Mouse (Mus musculus) midbrain, embryonic 13.5 days (tissue): ENCODE measurements around the gene Hacd2. TPM values are rescaled to one million over a fixed set of nuclear protein-coding genes. Genes with fewer than 3 reads are reported as not detected.

Experiments
- ATAC-seq: fragments of 200-750 bp; cut with Nextera tagmentation; 2 replicates; pipeline ENCODE4 v1.8.0; 2017; ENCODE audit warnings: mild to moderate bottlenecking, moderate TSS enrichment, moderate library complexity
- H3K27ac ChIP-seq: fragments of 300-500 bp; sonication (generic); 2 replicates; pipeline ENCODE4 v1.5.1; 2015; ENCODE audit warnings: inconsistent platforms, mild to moderate bottlenecking, moderate library complexity
- H3K27me3 ChIP-seq: fragments of 300-500 bp; sonication (generic); 2 replicates; pipeline ENCODE4 v1.6.1; 2015; ENCODE audit warnings: mild to moderate bottlenecking, inconsistent platforms
- H3K36me3 ChIP-seq: fragments of 300-500 bp; sonication (generic); 2 replicates; pipeline ENCODE4 v1.6.1; 2015; ENCODE audit warnings: mild to moderate bottlenecking, inconsistent platforms
- H3K4me1 ChIP-seq: fragments of 300-500 bp; sonication (generic); replicated peaks from 2 replicates; pipeline ENCODE4 v1.6.1; 2015; ENCODE audit warnings: inconsistent platforms
- H3K4me2 ChIP-seq: fragments of 300-500 bp; sonication (generic); replicated peaks from 2 replicates; pipeline ENCODE4 v1.6.1; 2015; ENCODE audit warnings: moderate library complexity, mild to moderate bottlenecking, inconsistent platforms
- H3K4me3 ChIP-seq: fragments of 300-500 bp; sonication (generic); replicated peaks from 2 replicates; pipeline ENCODE4 v1.5.1; 2015; ENCODE audit warnings: mild to moderate bottlenecking, inconsistent platforms
- H3K9ac ChIP-seq: fragments of 300-500 bp; sonication (generic); replicated peaks from 2 replicates; pipeline ENCODE4 v1.6.1; 2015; ENCODE audit warnings: mild to moderate bottlenecking, inconsistent platforms
- H3K9me3 ChIP-seq: fragments of 300-500 bp; sonication (generic); 2 replicates; pipeline ENCODE4 v1.6.1; 2016; ENCODE audit warnings: mild to moderate bottlenecking, inconsistent platforms
- WGBS: fragments of 180-500 bp; shearing (Covaris S2); methylation state at CpG from one replicate; pipeline ENCODE4 v1.1.7; 2015; 5-methylcytosine and 5-hydroxymethylcytosine counted together
- polyA plus RNA-seq: library from polyadenylated mRNA; unstranded; fragments of >200 nt; fragmentation: Nextera tagmentation; extraction: Ambion mirVana; gene quantifications from 2 replicates; pipeline ENCODE4 v1.2.1, GENCODE M21; 2015

The Hacd2 gene
- polyA plus RNA-seq, 1 experiment from 2014 or later = 40.5 TPM

DNA sequence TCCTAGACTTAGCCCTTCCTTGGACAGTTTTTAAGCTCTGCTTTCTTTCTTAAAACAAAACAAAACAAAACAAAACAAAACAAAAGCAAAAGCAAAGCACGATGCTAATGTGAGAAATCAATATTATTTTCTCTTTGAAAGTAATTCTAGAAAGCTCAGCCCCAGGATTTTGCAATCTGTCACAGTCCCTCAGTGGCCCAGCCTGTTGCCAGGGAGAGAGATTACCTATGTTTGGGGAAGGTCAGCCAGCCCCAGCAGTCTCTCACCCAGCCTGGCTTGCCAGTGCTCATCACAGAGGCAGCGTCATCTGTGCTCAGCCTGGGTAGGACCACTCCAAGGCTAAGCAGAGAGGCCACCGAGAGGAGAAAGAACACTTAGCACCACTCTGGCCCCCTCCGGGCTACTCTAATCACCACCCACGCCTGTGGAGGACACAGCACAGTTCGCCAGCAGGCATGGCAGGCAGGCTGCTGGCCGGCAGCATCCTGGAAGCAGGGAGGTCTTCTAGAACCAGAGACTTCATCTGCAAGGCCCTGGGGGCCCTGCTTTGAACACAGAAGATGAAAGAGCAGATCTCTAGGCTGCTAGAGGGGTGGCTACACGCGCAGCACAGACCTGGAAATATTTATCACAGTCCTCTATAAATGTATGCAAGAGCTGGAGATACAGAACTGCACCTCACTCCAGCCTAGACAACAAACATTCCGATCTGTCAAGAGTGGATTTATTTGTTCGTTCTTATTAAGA is 117.8 kb downstream of the Hacd2 start:
- H3K36me3 ChIP-seq = no peaks in the 10 kb centered on the region
- H3K27ac ChIP-seq = peak overlapping the region; percentile 83
- peak; percentile 90 for ATAC-seq
- no peaks in the 10 kb centered on the region for H3K27me3 ChIP-seq
- H3K4me3 ChIP-seq = peak overlapping the region; percentile 12; the same call in 1 of the 2 replicates
- peak overlapping the region; percentile 39 for H3K9ac ChIP-seq
- peaks cover 20% of the 10 kb centered on the region for H3K4me1 ChIP-seq
- H3K4me2 ChIP-seq = peak overlapping the region; percentile 39
- 10% methylated on average over 11 of the region's 11 CpGs for WGBS
- no peaks in the 10 kb centered on the region for H3K9me3 ChIP-seq

DNA sequence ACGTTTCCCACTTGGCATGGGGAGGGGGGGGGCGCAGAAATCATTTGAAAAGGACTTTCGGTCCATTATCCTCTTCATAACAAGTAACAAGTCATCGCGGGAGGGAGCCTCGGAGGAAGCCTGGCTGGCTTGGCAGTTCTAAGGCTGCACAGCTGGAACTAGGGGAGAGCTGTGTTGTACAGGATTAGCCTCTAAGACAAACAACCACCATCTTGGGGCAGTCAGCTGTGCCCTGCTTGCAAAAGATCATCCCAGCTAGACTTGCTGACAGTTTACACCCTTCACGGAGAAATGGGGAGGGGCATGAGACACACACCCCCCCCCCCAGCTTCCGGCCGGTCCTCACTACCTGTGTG is 118.4 kb downstream of the Hacd2 start:
- no peaks in the 10 kb centered on the region for H3K36me3 ChIP-seq
- H3K4me1 ChIP-seq = peaks cover 20% of the 10 kb centered on the region
- H3K4me3 ChIP-seq = peak overlapping the region; percentile 12; the same call in 1 of the 2 replicates
- no peaks in the 10 kb centered on the region for H3K27me3 ChIP-seq
- WGBS = 18% methylated on average over 9 of the region's 9 CpGs
- H3K9ac ChIP-seq = no peak overlapping the region
- peak; percentile 72 for ATAC-seq
- peak overlapping the region; percentile 39 for H3K4me2 ChIP-seq
- H3K27ac ChIP-seq = peak overlapping the region; percentile 83
- no peaks in the 10 kb centered on the region for H3K9me3 ChIP-seq

DNA sequence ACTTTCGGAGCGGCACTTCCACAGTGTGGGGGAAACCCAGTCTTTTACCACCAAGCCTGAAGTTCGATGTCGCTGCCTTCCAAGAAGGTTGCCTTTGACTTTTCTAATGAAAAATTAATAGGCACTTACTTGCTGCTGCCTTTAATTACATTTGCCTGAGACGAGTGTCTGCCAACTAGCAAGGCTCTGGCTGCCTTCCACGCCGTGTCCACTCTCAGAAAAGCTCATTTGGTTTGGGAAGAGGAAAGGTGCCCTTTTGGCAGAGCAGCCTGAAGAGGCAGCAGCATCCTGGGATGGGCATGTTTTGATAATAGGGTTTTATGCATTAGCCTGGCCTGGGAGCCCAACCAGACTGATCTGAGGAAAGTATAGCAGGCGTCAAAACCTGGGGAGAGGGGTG is 119.6 kb downstream of the Hacd2 start:
- Histone ChIP-seq H3K4me1 (peaks cover 20% of the 10 kb centered on the region), H3K27me3 (no peaks in the 10 kb centered on the region), H3K4me3 (no peak overlapping the region), H3K4me2 (no peak overlapping the region), H3K36me3 (no peaks in the 10 kb centered on the region), H3K27ac (no peak overlapping the region), H3K9me3 (no peaks in the 10 kb centered on the region), H3K9ac (no peak overlapping the region)
- ATAC-seq = no peak
- 79% methylated on average over 8 of the region's 8 CpGs for WGBS

DNA sequence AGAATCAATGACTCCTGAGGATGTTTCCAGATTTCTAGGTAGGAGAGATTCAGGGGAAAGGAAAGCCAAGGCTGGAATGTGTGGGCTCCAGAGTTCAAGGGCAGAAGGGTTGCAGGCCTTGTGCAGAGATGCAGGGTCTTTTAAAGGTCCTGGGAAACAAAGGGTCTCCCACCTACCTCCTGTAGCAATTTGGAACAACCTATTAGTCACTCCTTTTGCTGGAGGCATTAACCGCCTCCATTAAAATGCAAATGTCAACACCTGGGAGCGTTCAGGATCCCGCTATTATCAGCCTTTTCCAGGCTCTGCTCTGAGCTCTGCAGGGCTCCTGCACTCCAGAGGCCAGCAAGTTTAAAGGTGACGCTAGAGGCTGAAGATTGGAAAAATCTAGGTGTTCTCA is 123.9 kb downstream of the Hacd2 start:
- H3K27ac ChIP-seq = no peak overlapping the region
- WGBS = 16% methylated on average over 4 of the region's 4 CpGs

DNA sequence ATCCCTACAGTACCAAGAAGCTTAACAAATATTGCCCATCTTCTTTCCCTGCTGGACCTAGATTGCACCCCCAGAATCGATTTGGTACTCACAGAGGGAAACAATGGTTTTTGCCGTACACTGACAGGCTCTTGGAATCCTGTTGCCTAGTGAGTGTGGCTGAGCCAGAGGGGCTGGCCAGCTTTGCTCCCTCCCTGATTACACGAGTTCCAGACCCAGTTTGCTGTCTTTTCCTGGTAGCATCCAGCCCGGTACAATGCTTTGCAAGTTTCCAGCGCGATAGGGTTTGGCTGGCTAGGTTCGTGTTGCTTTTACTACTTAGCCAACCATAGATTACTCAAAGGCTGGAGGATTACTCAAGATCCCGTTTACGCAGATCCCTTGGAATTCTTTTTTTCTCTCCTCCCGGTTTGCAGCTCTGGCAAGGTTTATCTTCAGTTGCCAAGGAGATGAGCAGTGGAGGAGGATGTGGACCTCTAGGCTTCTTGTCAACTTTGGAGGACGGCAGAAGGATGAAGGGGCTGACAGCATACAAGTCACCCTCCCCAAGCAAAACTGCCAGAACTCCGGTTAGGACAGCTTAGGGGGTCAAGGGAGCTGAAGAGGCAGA is 131.0 kb downstream of the Hacd2 start:
- H3K9ac ChIP-seq = 0 out of 2 replicates have a peak overlapping the region, but pooled peaks have one; percentile 23
- no peak overlapping the region for H3K27ac ChIP-seq
- H3K27me3 ChIP-seq = peaks cover 66% of the 10 kb centered on the region
- WGBS = 3% methylated on average over 12 of the region's 12 CpGs
- H3K4me1 ChIP-seq = peaks cover 42% of the 10 kb centered on the region
- no peaks in the 10 kb centered on the region for H3K9me3 ChIP-seq
- H3K36me3 ChIP-seq = 0 out of 2 replicates have a peak, but pooled peaks cover 3% of the 10 kb centered on the region
- peak overlapping the region; percentile 85 for H3K4me2 ChIP-seq
- peak overlapping the region; percentile 79 for H3K4me3 ChIP-seq
- ATAC-seq = no peak

More for the DNA sequence above, 123.9 kb downstream of the Hacd2 start:
- Histone ChIP-seq H3K9ac (no peak overlapping the region), H3K36me3 (no peaks in the 10 kb centered on the region), H3K4me3 (no peak overlapping the region), H3K9me3 (no peaks in the 10 kb centered on the region), H3K4me2 (no peak overlapping the region), H3K27me3 (peaks cover 11% of the 10 kb centered on the region), H3K4me1 (no peaks in the 10 kb centered on the region)
- ATAC-seq = no peak

DNA sequence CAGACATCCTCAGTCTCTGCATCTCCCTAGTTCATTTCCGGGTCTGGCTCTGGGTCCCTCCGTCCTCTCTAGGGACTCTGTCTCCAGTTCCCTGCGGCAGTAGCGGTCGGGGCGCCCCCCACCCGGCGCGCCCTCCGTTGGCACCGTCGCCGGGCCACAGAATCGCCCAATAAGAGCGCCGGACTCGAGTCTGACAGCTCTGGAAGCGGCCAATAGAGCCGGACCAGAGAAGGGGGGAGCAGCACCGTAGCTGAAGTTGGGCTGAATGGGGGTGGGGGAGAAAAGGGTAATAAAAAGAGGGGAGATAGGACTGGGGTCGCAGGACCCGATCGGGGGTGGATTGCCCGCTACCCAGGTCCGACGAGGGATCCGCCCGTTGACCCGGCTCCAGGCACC is 132.0 kb downstream of the Hacd2 start:
- Histone ChIP-seq H3K4me3 (peak overlapping the region; percentile 79), H3K27me3 (peaks cover 65% of the 10 kb centered on the region), H3K27ac (peak overlapping the region; percentile 91), H3K9ac (peak overlapping the region; percentile 90), H3K4me1 (peaks cover 51% of the 10 kb centered on the region), H3K9me3 (no peaks in the 10 kb centered on the region), H3K4me2 (peak overlapping the region; percentile 85), H3K36me3 (0 out of 2 replicates have a peak, but pooled peaks cover 3% of the 10 kb centered on the region)
- WGBS = under 1% methylated on average over 29 of the region's 29 CpGs
- ATAC-seq = peak; percentile 88

DNA sequence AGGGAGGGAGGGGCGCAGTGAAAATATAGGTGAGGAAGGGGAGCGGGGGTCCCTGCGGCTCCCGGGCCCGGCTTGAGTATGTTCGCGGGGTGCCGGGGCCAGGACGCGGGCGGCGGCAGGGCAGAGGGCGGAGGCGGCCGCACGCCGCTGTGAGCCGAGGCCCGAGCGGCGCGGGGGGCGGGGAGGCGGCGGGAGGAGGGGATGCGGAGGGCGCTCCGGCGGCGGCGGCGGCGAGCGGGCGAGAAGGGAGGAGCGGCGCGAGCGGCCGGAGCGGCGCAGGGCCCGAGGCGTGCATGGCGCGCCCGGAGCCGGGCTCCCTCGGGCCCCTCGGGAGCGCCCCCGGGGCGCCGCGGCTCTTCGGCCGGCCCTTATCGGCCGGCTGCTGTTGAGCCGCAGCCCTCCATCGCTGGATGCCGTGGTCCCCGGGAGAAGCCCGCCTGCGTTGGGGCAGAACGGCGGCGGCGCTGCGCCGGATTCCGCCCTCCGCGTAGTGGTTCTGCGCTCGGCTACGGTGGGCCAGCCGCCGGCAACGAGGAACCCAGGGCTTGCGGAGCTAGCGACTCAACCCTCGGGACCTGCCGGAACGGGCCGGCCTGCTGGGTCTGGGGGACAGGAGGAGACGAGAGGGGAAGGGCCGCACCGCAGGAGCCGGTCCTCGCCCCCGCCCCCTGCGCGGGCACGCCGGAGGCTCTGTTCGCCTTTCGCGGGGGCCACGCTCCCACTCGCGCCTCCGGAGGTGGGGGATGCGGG is 132.6 kb downstream of the Hacd2 start, which contains the start of gene Adcy5:
Gene Adcy5 (plus strand): TSS at position 237 of the 750 bp plus-strand sequence.
- H3K27ac ChIP-seq = peak within 1 kb of the TSS; percentile 91
- under 1% methylated on average over 54 of the region's 104 CpGs for WGBS

DNA sequence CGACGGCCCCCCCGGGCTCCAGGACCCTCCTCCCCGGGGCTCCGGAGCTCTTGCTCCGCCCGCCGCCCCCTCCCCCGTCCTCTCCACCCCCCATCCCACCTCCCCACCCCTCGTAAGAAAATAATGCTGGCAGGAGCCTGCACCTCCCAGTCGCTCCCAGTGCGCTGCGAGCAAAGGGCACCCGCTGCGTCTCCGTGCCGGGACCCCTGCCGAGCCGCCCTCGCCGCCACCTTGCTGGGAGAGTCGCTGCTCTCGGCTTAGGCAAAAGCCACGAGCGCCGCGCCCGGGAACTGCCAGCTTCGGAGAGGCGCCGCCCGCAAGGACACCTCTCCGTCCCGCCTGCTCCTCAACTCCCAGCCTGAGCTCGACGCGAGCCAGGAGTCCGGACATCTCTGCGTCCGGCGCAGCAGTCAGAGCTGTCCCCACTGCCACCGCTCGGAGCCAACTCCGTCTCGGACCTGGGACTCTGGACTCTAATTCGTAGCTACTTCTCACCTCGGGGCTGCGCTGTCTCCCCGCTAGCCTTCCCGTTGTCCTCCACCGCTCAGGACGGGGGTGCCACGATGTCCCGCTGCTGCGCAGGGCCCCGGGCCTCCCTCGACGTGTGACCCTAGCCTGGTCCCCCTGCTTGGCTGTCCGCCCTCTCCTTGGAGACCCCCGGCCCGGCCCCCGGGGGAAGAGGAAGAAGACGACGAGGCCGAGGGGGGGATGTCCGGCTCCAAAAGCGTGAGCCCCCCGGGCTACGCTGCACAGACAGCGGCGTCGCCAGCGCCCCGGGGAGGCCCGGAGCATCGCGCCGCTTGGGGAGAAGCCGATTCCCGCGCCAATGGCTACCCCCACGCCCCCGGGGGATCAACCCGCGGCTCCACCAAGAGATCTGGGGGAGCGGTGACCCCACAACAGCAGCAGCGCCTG is 133.4 kb downstream of the Hacd2 start:
- Histone ChIP-seq H3K36me3 (0 out of 2 replicates have a peak, but pooled peaks cover 3% of the 10 kb centered on the region), H3K4me3 (peak overlapping the region; percentile 79), H3K9me3 (no peaks in the 10 kb centered on the region), H3K27me3 (peaks cover 61% of the 10 kb centered on the region), H3K27ac (peak overlapping the region; percentile 91), H3K9ac (peak overlapping the region; percentile 90), H3K4me2 (peak overlapping the region; percentile 85), H3K4me1 (peaks cover 66% of the 10 kb centered on the region)
- WGBS = under 1% methylated on average over 82 of the region's 87 CpGs
- ATAC-seq = peak; percentile 28

More for the DNA sequence above, 132.6 kb downstream of the Hacd2 start, which contains the start of gene Adcy5:
- Histone ChIP-seq H3K27me3 (peaks cover 65% of the 10 kb centered on the region), H3K4me1 (peaks cover 57% of the 10 kb centered on the region), H3K36me3 (0 out of 2 replicates have a peak, but pooled peaks cover 3% of the 10 kb centered on the region), H3K9me3 (no peaks in the 10 kb centered on the region), H3K4me3 (peak within 1 kb of the TSS; percentile 79), H3K4me2 (peak within 1 kb of the TSS; percentile 85), H3K9ac (peak within 1 kb of the TSS; percentile 90)
- ATAC-seq = peak; percentile 77

DNA sequence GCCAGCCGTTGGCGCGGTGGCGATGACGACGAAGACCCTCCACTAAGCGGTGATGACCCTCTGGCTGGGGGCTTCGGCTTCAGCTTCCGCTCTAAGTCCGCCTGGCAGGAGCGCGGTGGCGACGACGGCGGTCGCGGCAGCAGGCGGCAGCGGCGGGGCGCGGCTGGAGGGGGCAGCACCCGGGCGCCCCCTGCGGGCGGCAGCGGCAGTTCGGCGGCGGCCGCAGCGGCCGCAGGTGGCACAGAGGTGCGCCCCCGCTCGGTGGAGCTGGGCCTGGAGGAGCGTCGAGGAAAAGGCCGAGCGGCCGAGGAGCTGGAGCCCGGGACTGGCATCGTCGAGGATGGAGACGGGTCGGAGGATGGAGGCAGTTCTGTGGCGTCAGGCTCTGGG is 134.1 kb downstream of the Hacd2 start:
- no peak for ATAC-seq
- Histone ChIP-seq H3K4me2 (peak overlapping the region; percentile 85), H3K9ac (peak overlapping the region; percentile 90), H3K27ac (peak overlapping the region; percentile 91; the same call in 1 of the 2 replicates), H3K9me3 (no peaks in the 10 kb centered on the region), H3K4me3 (peak overlapping the region; percentile 79), H3K36me3 (0 out of 2 replicates have a peak, but pooled peaks cover 3% of the 10 kb centered on the region), H3K4me1 (peaks cover 72% of the 10 kb centered on the region), H3K27me3 (peaks cover 55% of the 10 kb centered on the region)
- WGBS = 2% methylated on average over 48 of the region's 48 CpGs

DNA sequence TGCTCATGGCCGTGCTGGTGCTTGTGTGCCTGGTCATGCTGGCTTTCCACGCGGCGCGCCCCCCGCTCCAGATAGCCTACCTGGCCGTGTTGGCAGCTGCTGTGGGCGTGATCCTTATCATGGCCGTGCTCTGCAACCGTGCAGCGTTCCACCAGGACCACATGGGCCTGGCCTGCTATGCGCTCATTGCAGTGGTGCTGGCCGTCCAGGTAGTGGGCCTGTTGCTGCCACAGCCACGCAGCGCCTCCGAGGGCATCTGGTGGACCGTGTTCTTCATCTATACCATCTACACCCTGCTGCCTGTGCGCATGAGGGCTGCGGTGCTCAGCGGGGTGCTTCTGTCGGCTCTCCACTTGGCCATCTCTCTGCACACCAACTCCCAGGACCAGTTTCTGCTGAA is 134.6 kb downstream of the Hacd2 start:
- Histone ChIP-seq H3K36me3 (0 out of 2 replicates have a peak, but pooled peaks cover 3% of the 10 kb centered on the region), H3K4me2 (peak overlapping the region; percentile 85), H3K9ac (no peak overlapping the region; the same call in 1 of the 2 replicates), H3K4me3 (peak overlapping the region; percentile 79), H3K9me3 (no peaks in the 10 kb centered on the region), H3K4me1 (peaks cover 77% of the 10 kb centered on the region), H3K27ac (no peak overlapping the region), H3K27me3 (peaks cover 49% of the 10 kb centered on the region)
- WGBS = 80% methylated on average over 21 of the region's 21 CpGs
- ATAC-seq = no peak
